Mouse (Mus musculus) liver (tissue): ENCODE measurements around the gene Gif.

Experiments
- DNase-seq: peaks from one replicate; pipeline ENCODE4 v3.0.0-alpha.2; 2020; ENCODE audit warnings: mixed read lengths

Gif gene

DNA sequence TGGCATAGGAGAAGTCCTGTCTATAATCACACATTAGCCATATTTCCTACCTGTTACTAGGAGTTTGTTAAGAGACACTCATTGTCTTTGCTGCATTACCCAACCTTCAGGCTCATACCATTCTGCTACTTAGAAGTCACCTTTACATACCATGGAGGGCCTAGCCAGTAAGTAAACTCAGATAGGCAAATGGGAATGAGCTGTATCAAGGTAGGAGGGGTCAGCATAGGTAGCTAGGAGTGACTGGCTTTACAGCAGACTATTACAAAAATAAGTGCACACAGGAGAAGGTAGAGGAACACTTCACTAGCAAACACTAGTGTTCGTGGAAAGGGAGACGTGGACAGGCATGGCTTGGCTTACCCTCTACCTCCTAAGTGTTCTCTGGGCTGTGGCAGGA is at the start of gene Gif:
Gif (plus strand) TSS at position 257 of the 400 bp plus-strand sequence.
- DNase-seq, result no peak

DNA sequence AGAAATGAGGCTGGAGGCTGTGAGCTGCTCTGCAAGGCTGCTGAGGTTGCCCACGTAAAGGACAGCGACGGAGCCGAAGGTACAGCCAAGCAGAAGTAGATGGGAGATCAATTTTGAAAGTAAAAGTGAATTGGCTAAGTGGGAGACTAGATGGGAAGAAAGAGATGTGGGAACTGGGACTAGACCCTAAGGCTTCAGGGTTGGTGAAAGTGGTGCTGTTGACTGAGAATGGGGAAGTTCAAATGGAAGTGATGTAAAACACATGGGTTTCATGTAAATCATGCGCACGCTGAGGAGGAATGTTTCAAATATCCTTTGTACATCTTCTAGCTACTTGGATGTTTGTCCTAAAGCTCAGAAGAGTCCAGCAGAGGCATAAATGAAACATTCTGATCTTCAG is 49.0 kb upstream of the Gif start:
- DNase-seq, result no peak

DNA sequence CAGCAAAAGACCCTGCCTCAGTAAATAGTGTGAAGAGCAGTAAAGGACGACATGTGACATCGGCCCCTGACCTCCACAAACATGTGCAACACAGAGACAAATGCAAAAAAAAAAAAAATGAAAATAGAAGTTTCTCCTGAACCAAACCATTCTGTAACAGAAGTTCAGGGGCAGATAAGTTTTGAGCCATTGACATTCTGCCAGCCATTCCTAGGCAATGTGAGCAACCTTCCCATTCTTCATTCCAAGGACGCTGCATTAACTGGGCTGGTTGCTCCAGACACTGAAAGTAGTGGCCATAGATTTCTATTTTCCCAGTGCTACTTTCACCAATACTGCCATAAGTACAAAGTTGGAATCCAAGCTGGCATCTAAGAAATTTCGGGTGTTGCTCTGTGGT is 34.9 kb upstream of the Gif start:
- DNase-seq, result no peak

DNA sequence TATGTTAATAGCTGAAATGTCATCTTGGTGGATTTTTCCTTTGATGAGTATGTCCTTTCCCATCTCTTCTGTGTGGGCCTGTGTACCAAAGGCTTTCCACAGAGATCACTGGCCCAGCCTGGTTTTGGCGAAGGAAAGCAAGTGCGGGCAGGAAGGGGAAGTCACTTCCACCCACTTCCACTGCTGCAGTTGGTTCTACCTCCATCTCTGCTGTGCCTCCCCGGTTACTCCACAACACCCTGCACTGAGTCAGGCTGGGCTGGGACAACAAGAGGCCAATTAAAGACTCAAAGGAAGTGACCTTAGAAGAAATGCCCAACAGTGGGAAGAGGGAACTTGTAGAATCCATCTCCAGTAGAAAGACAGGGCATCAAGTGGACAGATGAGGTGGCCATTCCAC is 27.3 kb upstream of the Gif start:
- no peak for DNase-seq

GRCm38 (mm10) chr19:11723870-11724269 is 23.5 kb upstream of the Gif start:
- no peak for DNase-seq

DNA sequence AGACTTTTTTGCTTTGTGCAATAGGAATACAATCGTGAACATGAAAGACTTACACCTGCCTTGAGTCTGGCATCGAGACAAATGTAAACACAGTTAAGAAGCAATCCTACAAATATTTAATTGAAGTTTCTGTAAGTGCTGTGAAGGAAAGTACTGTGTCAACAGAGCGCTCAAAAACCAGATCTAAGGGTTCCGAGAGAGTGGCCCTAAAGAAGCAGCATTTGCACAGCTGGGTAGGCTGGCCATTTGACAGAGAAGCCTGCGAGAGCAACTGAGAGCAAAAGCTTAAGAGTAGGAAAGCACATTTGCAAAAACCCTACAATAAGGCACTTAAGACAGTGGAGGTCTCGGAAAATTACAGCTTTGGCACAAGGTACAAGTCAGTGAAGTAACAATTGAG is 23.1 kb upstream of the Gif start:
- DNase-seq, result no peak

GRCm38 (mm10) chr19:11725915-11726314 is 21.4 kb upstream of the Gif start:
- no peak for DNase-seq

DNA sequence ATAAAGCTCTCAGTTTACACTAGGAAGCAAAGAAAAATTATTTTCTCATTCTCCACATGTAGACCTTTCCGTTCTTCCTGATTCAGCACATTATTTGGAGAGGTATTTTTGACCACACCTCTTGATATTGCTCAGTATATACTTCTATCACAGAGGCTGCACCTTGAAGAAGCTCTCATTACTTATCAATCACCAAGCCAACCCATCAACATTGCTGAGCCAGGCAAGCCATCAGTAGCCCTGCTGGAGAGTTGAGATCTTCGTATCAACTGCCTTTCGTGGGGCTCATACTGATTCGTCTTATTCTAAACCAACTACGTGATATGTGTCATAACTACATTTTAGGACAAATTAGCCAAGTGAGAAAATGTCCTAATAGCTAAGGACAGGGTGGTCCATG is 20.1 kb upstream of the Gif start:
- peak; percentile 49 for DNase-seq

DNA sequence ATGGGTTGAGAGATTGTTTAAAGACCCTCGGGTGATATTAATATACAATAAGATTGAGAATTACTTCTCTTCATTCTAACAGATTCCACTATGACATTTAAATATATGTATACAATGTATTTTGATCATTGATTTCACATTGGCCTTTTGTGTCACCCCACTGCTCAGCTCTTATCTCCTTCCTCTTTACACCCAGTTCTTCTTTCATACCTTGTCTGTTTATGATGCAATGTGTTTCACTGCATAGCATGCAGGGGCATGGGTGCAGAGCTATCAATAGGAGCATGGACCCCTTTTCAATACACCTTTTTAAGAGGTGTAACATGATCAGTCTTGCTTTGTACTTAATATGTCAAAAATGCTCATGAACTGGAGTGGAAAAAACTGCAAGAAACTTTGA is 17.1 kb upstream of the Gif start:
- DNase-seq, result no peak

- DNase-seq, result no peak
Measured at GRCm38 (mm10) chr19:11736455-11736854, 10.9 kb upstream of the Gif start.

- no peak for DNase-seq
Measured at GRCm38 (mm10) chr19:11745680-11746079, 1.7 kb upstream of the Gif start.

- DNase-seq, result no peak
Measured at GRCm38 (mm10) chr19:11765059-11765458, 17.7 kb downstream of the Gif start.

GRCm38 (mm10) chr19:11766413-11766812 is 19.1 kb downstream of the Gif start:
- no peak for DNase-seq

DNA sequence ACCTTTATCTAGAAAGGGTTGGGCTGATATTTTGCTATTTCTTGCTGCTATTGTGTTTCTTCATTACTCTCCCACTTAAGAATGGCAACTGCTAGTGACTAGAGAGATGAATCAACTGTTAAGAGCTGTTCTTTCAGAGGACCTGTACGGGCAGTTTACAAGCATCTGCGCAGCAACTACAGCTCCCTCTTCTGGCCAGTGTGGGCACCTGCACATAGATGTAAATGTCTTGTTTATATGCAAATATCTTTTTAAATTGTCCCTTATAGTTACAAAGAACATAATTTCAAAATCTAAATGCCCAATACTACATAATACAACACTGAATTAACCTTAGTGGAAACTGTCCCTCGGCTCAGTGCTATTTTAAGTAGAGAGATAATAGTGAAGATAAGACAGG is 20.8 kb downstream of the Gif start:
- DNase-seq, result peak; percentile 20

DNA sequence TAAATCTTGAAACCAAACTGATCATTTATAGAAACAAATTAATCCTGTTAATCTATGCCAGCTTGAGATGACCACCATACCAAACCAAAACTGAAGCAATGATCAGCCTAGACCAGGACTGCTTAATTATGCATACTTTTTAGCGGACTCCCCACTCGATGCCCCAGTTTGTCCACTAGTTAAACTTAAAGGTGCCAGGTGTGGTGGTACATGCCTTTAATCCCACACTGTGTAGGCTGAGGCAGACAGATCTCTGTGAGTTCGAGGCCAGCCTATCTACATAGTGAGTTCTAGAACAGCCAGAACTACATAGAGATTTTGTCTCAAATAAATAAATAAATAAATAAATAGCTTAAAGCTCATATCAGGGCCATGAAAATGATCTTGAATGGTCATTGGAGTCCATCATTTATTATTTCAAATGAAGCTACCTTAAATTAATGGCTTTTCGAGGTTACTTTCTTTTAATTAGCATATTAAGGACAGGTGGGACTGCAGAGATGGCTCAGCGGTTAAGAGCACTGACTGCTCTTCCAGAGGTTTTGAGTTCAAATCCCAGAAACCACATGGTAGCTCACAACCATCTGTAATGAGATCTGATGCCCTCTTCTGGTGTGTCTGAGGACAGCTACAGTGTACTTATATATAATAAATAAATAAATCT is 22.0 kb downstream of the Gif start:
- DNase-seq, result no peak

GRCm38 (mm10) chr19:11770205-11770892 is 23.0 kb downstream of the Gif start, which contains the start of gene Mrpl16:
Gene Mrpl16, plus strand, starts transcription at chr19:11770391.
- peak; percentile 83 for DNase-seq

DNA sequence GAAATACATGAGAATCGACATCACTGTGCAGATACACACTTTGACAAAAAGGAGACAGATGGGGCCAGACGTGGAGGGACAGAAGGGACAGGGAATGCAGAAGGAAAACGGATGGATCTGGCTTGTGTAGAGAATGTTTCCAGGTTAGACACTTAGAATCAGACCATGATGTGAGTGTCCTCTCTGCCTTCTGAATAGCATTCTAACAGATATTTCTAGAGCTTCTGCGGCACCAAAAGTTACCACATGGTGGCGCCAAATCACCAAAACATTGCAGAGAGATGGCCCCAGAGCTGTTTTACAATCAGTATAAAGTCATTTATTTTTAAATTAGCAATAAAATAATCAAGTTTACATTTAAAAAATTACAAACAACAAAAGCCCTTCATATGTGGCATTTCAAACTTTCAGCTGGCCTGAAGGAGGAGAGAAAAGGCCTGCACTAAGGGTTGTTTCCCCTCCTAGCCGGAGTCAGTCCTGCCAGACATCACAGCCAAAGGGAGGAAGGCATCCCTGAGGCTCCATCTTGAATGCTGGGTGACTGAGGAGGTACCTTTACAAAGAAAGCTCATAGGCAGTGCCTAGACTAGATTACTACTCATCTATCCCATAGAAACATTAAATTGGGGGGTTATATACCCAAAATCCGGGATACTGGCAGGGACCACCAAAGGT is 30.0 kb downstream of the Gif start:
- peak; percentile 67 for DNase-seq

GRCm38 (mm10) chr19:11785409-11786154 is 38.2 kb downstream of the Gif start:
- no peak for DNase-seq

- DNase-seq, result no peak
Measured at GRCm38 (mm10) chr19:11787826-11788225, 40.5 kb downstream of the Gif start.

DNA sequence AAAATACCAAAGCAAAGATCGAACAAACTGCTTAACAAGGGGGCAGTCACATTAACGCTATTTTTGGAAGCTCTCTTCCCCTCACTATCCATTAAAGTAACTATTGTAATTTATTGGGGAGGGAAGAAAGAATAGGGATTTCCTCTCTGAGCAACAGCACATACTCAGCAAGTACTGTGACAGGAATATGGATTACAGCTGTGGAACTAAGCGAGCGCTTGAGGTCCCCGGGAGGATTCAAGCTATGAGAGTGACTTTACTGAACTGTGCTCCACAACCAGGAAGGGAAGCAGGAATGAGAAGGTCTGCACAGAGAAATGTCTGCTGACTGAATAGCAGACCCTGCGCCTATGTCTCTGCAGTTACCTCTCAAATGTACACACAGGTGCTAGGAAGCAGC is 41.5 kb downstream of the Gif start:
- no peak for DNase-seq

GRCm38 (mm10) chr19:11791825-11792224 is 44.5 kb downstream of the Gif start:
- DNase-seq, result no peak

DNA sequence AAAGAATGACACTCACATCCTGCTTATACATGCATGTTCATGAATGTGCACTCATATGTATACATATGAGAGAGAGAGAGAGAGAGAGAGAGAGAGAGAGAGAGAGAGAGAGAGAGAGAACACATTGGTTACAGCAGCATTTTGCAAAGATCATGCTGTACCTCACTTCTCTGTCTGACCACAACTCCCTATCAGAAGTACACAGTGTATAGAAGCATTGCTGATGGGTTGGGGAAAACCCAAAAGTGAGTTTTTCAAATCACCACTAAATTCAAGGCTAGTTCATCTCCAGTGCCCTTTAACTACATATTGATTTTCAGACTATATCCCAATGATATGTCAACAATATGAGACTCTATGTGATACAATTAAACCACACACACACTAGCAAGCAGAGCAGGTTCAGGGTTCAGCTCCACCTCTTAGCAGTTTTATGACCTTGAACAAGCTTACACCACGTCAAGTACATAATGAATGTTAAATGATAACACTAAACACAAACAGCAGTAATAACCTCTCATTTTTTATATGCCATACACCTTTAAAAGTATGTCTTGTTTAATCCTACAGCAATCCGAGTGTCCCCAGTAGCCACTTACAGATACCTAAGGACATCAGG is 46.5 kb downstream of the Gif start:
- DNase-seq, result no peak

- DNase-seq, result no peak
Measured at GRCm38 (mm10) chr19:11794447-11794846, 47.1 kb downstream of the Gif start.
